Mouse (Mus musculus) G1E (cell line): ENCODE results near the gene Topors. TPM values are rescaled to one million over a fixed set of nuclear protein-coding genes. Genes with fewer than 3 reads are reported as not detected.

ENCODE experiments used
- ATAC-seq: 2 replicates; pipeline ENCODE4 v1.8.0; 2016; ENCODE audit warnings: mild to moderate bottlenecking; ENCODE audit not compliant: insufficient number of reproducible peaks, poor library complexity, low FRiP score, severe bottlenecking; ENCODE audit errors: extremely low read depth
- DNase-seq: peaks from one replicate; pipeline ENCODE4 v3.0.0; 2012; ENCODE audit warnings: low spot score
- H3K27me3 ChIP-seq: 2 replicates; pipeline ENCODE4 v1.6.1; 2012; ENCODE audit warnings: mild to moderate bottlenecking, low read length, inconsistent platforms; ENCODE audit not compliant: insufficient read depth
- H3K36me3 ChIP-seq: replicated peaks from 2 replicates; pipeline ENCODE3; 2012; ENCODE audit warnings: mild to moderate bottlenecking, inconsistent platforms
- H3K4me1 ChIP-seq: 2 replicates; pipeline ENCODE4 v1.6.1; 2012; ENCODE audit warnings: low read depth, low read length, inconsistent platforms, mixed read lengths; ENCODE audit not compliant: insufficient read depth
- H3K4me3 ChIP-seq: 2 replicates; pipeline ENCODE4 v1.5.1; 2012; ENCODE audit warnings: low read depth, mild to moderate bottlenecking, inconsistent platforms, low read length, moderate library complexity, mixed read lengths
- H3K9me3 ChIP-seq: replicated peaks from 2 replicates; pipeline ENCODE4 v1.6.1; 2012; ENCODE audit warnings: inconsistent platforms
- CTCF ChIP-seq: IDR thresholded peaks from 2 replicates; pipeline ENCODE4 v1.5.1; 2012; ENCODE audit warnings: low read depth, low read length, inconsistent platforms, mixed read lengths
- GATA1 ChIP-seq: IDR thresholded peaks from 2 replicates; pipeline ENCODE4 v1.6.1; 2012; ENCODE audit warnings: borderline replicate concordance, low read length, inconsistent platforms, mixed read lengths
- GATA2 ChIP-seq: IDR thresholded peaks from 2 replicates; pipeline ENCODE4 v1.6.1; 2012; ENCODE audit warnings: low read depth, low read length, inconsistent platforms, borderline replicate concordance
- POLR2AphosphoS5 ChIP-seq: IDR thresholded peaks from 2 replicates; pipeline ENCODE4 v1.6.1; 2012; ENCODE audit warnings: low read depth, low read length, inconsistent platforms; ENCODE audit not compliant: insufficient replicate concordance
- TAL1 ChIP-seq: conservative IDR thresholded peaks from 2 replicates; pipeline ENCODE4 v1.6.1; 2012; ENCODE audit warnings: low read depth, low read length, inconsistent platforms, mixed read lengths
- polyA plus RNA-seq: library from polyadenylated mRNA; stranded (reverse); fragments of >175 nt; gene quantifications from 2 replicates; pipeline ENCODE4 v1.2.3, GENCODE M21; 2012
- total RNA-seq, 2 experiments: library from RNA; stranded (forward) in 1 of 2; stranded (reverse) in 1 of 2; fragments of 200-1000 nt in 1 of 2; fragments of >200 nt in 1 of 2; fragmentation: Nextera tagmentation in 1 of 2; gene quantifications; 2 replicates each; pipeline ENCODE4 v1.2.3; 2014 to 2017

Gene Topors
- total RNA-seq (2014; fragmentation: Nextera tagmentation): 35.0 and 40.4 TPM in 2 replicates
- total RNA-seq (2017): 54.8 and 59.3 TPM in 2 replicates
- polyA plus RNA-seq: 8.7 and 9.9 TPM in 2 replicates

- no peak for TF ChIP-seq CTCF
- peak; percentile 78; the same call in 1 of the 2 replicates for TF ChIP-seq POLR2AphosphoS5
- Histone ChIP-seq H3K36me3 (peaks cover 69% of the 10 kb centered on the region), H3K27me3 (no peaks in the 10 kb centered on the region), H3K9me3 (no peaks in the 10 kb centered on the region), H3K4me1 (peaks cover 32% of the 10 kb centered on the region), H3K4me3 (peak within 1 kb of the TSS; percentile 81)
- DNase-seq (peak; percentile 95), ATAC-seq (peak; percentile 94)
These were observed at the start of gene Topors, which contains the start of gene Smim27 for GRCm38 (mm10) chr4:40269430-40270032. TSS of gene Topors (minus strand) at chr4:40269850. TSS of gene Smim27 (plus strand) at chr4:40269579.

- ATAC-seq: no peak
- Histone ChIP-seq H3K27me3 (peaks cover 17% of the 10 kb centered on the region), H3K4me3 (no peak overlapping the region), H3K4me1 (peaks cover 10% of the 10 kb centered on the region), H3K9me3 (0 out of 2 replicates have a peak, but pooled peaks cover 3% of the 10 kb centered on the region), H3K36me3 (no peaks in the 10 kb centered on the region)
- TF ChIP-seq GATA1 (no peak), CTCF (no peak), TAL1 (no peak), GATA2 (no peak), POLR2AphosphoS5 (no peak)
- no peak for DNase-seq
These were observed 47.8 kb upstream of the Topors start for GRCm38 (mm10) chr4:40317404-40317803.

GRCm38 (mm10) chr4:40313026-40313425, 43.4 kb upstream of the Topors start:
- H3K4me3 ChIP-seq: no peak overlapping the region
- H3K4me1 ChIP-seq: peaks cover 44% of the 10 kb centered on the region
- no peaks in the 10 kb centered on the region for H3K36me3 ChIP-seq
- DNase-seq (no peak), ATAC-seq (no peak)
- H3K27me3 ChIP-seq: peaks cover 16% of the 10 kb centered on the region
- peaks cover 4% of the 10 kb centered on the region for H3K9me3 ChIP-seq
- TF ChIP-seq GATA2 (no peak), TAL1 (no peak), POLR2AphosphoS5 (no peak), CTCF (no peak), GATA1 (no peak)

- peaks cover 9% of the 10 kb centered on the region for H3K9me3 ChIP-seq
- H3K4me1 ChIP-seq: peaks cover 44% of the 10 kb centered on the region
- ATAC-seq (no peak), DNase-seq (no peak)
- TF ChIP-seq TAL1 (no peak), POLR2AphosphoS5 (no peak), GATA2 (no peak), GATA1 (no peak), CTCF (no peak)
- no peak overlapping the region for H3K4me3 ChIP-seq
- H3K27me3 ChIP-seq: peaks cover 21% of the 10 kb centered on the region
- H3K36me3 ChIP-seq: no peaks in the 10 kb centered on the region
These were observed 42.6 kb upstream of the Topors start for GRCm38 (mm10) chr4:40312213-40312612.

- TF ChIP-seq TAL1: no peak
- TF ChIP-seq CTCF: no peak
- no peak for TF ChIP-seq POLR2AphosphoS5
- no peak for TF ChIP-seq GATA2
- TF ChIP-seq GATA1: no peak
- DNase-seq (no peak), ATAC-seq (peak; percentile 54)
- no peaks in the 10 kb centered on the region for H3K36me3 ChIP-seq
- peaks cover 22% of the 10 kb centered on the region for H3K27me3 ChIP-seq
- peaks cover 44% of the 10 kb centered on the region for H3K4me1 ChIP-seq
- H3K9me3 ChIP-seq: peaks cover 9% of the 10 kb centered on the region
- H3K4me3 ChIP-seq: no peak overlapping the region; the same call in 1 of the 2 replicates
These were observed 41.2 kb upstream of the Topors start for GRCm38 (mm10) chr4:40310796-40311383.

- peak; percentile 72 for ATAC-seq
- H3K4me3 ChIP-seq: no peak overlapping the region
- TF ChIP-seq GATA2 (no peak), TAL1 (peak; percentile 81)
- DNase-seq: no peak
- peaks cover 44% of the 10 kb centered on the region for H3K4me1 ChIP-seq
- H3K27me3 ChIP-seq: peaks cover 28% of the 10 kb centered on the region
- no peaks in the 10 kb centered on the region for H3K36me3 ChIP-seq
- H3K9me3 ChIP-seq: peaks cover 9% of the 10 kb centered on the region
These were observed 40.0 kb upstream of the Topors start for GRCm38 (mm10) chr4:40309682-40310081.
